Mouse (Mus musculus) C2C12 (cell line): ENCODE measurements around the gene Gm28043.

ENCODE experiments used
- CEBPB ChIP-seq: IDR thresholded peaks from one replicate; pipeline ENCODE4 v1.6.1; 2011; ENCODE audit warnings: low read depth, mild to moderate bottlenecking, control low read depth, moderate library complexity
- CTCF ChIP-seq: IDR thresholded peaks from one replicate; pipeline ENCODE4 v1.5.1; 2011; ENCODE audit not compliant: control insufficient read depth, insufficient read depth, insufficient read length
- FOSL1 ChIP-seq: IDR thresholded peaks from one replicate; pipeline ENCODE4 v1.8.0; 2011; ENCODE audit warnings: mild to moderate bottlenecking, low read length; ENCODE audit not compliant: poor library complexity, insufficient read depth, severe bottlenecking
- MAX ChIP-seq: IDR thresholded peaks from one replicate; pipeline ENCODE4 v1.6.1; 2011; ENCODE audit warnings: mild to moderate bottlenecking, control low read depth
- MYOD1 ChIP-seq: IDR thresholded peaks from one replicate; pipeline ENCODE4 v1.6.1; 2011; ENCODE audit warnings: low read depth; ENCODE audit not compliant: control insufficient read depth, insufficient read length
- USF1 ChIP-seq: IDR thresholded peaks from one replicate; pipeline ENCODE4 v1.6.1; 2011; ENCODE audit warnings: low read depth, mild to moderate bottlenecking, control low read depth, moderate library complexity

GRCm38 (mm10) chr17:29683127-29683526 is 68.5 kb downstream of the Gm28043 start:
- no peak for TF ChIP-seq CTCF
- no peak for TF ChIP-seq USF1
- TF ChIP-seq CEBPB, result no peak
- no peak for TF ChIP-seq FOSL1
- no peak for TF ChIP-seq MAX
- TF ChIP-seq MYOD1, result no peak
